Mouse (Mus musculus) ES-Bruce4 (cell line): ENCODE measurements at regions not wholly inside any gene's neighbourhood (a gene's known extent, or its start where the extent isn't known, plus 50 kb on each side); places are given as distances from the start of the nearest gene placed in this dataset.
"Not testable (repeated sequence)": the region's sequence is repeated elsewhere in the genome, so short reads cannot be mapped to it uniquely, and the experiment has no call there.

Experiments
- H3K27ac ChIP-seq: 2 replicates; pipeline ENCODE4 v1.5.1; 2012; ENCODE audit warnings: low read length, inconsistent platforms; ENCODE audit not compliant: insufficient read depth
- H3K27me3 ChIP-seq: 2 replicates; pipeline ENCODE4 v1.6.1; 2012; ENCODE audit warnings: mild to moderate bottlenecking, low read length, inconsistent platforms; ENCODE audit not compliant: control insufficient read depth, poor library complexity, insufficient read depth, severe bottlenecking
- H3K36me3 ChIP-seq: 2 replicates; pipeline ENCODE4 v1.6.1; 2012; ENCODE audit warnings: inconsistent platforms, mild to moderate bottlenecking, low read length, moderate library complexity; ENCODE audit not compliant: control insufficient read depth, poor library complexity, insufficient read depth, severe bottlenecking
- H3K4me1 ChIP-seq: one replicate; pipeline ENCODE4 v1.8.1; 2011; ENCODE audit warnings: low read length; ENCODE audit not compliant: control insufficient read depth, insufficient read depth
- H3K4me3 ChIP-seq: 2 replicates; pipeline ENCODE4 v1.5.1; 2011; ENCODE audit warnings: low read depth, mild to moderate bottlenecking, low read length
- H3K9ac ChIP-seq: 2 replicates; pipeline ENCODE4 v1.6.1; 2012; ENCODE audit warnings: low read depth, mild to moderate bottlenecking, inconsistent platforms; ENCODE audit not compliant: poor library complexity, severe bottlenecking
- H3K9me3 ChIP-seq: replicated peaks from 2 replicates; pipeline ENCODE4 v1.6.1; 2012; ENCODE audit warnings: mild to moderate bottlenecking, low read length, inconsistent platforms; ENCODE audit not compliant: control insufficient read depth, poor library complexity, insufficient read depth, severe bottlenecking
- CTCF ChIP-seq: IDR thresholded peaks from one replicate; pipeline ENCODE4 v1.8.1; 2011; ENCODE audit warnings: low read depth, low read length
- EP300 ChIP-seq: IDR thresholded peaks from 2 replicates; pipeline ENCODE4 v1.6.1; 2011; ENCODE audit warnings: low read depth, low read length; ENCODE audit not compliant: insufficient read depth
- POLR2A ChIP-seq: IDR thresholded peaks from one replicate; pipeline ENCODE4 v1.8.1; 2011; ENCODE audit warnings: low read length; ENCODE audit not compliant: insufficient read depth

DNA sequence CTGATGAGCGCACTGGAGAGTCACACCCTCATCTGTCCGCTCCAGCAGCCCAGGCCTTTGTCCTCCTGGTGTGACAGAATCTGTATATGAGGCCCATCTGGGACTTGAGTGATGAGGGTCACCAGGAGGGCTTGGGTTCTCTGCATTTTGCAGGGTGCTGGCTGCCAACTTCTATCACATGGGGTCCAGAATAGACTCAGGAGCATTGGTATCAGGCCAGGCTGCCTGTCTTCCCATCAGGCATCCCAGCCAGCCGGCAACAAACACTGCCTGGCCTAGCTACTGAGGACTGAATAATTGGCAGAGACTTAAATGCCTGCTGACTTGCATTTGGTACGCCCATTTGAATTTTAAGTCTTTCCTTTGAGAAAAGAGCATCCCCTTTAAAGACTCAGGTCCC, 94.0 kb upstream of the Abca1 start:
- no peaks in the 10 kb centered on the region for H3K36me3 ChIP-seq
- H3K4me1 ChIP-seq, result no peaks in the 10 kb centered on the region
- H3K4me3 ChIP-seq, result no peak overlapping the region
- no peak overlapping the region for H3K27ac ChIP-seq
- H3K27me3 ChIP-seq, result no peaks in the 10 kb centered on the region
- no peaks in the 10 kb centered on the region for H3K9me3 ChIP-seq
- H3K9ac ChIP-seq, result no peak overlapping the region
- no peak for TF ChIP-seq POLR2A

DNA sequence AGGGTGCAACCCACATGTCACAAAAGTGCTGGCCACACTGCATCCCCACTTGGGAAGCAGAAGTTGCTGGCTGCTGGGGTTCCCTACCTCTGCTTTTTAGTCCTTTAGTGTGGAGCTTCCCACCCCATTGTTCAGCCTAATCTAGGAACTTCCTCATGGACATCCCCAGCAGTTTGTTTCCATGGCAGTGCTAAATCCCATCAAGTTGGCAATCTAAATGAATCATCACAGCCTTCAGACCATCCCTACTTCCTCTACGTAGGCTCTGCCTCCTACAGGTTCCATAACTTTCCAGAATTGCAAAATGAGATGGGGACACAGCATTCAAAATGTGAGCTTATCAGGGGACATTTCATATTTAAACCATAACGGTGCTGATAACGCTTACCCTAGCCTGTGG, 90.6 kb upstream of the Abca1 start:
- Histone ChIP-seq H3K9ac (no peak overlapping the region), H3K4me1 (no peaks in the 10 kb centered on the region), H3K4me3 (no peak overlapping the region), H3K9me3 (no peaks in the 10 kb centered on the region), H3K27ac (no peak overlapping the region), H3K27me3 (no peaks in the 10 kb centered on the region), H3K36me3 (no peaks in the 10 kb centered on the region)
- TF ChIP-seq EP300 (no peak), CTCF (no peak), POLR2A (no peak)

DNA sequence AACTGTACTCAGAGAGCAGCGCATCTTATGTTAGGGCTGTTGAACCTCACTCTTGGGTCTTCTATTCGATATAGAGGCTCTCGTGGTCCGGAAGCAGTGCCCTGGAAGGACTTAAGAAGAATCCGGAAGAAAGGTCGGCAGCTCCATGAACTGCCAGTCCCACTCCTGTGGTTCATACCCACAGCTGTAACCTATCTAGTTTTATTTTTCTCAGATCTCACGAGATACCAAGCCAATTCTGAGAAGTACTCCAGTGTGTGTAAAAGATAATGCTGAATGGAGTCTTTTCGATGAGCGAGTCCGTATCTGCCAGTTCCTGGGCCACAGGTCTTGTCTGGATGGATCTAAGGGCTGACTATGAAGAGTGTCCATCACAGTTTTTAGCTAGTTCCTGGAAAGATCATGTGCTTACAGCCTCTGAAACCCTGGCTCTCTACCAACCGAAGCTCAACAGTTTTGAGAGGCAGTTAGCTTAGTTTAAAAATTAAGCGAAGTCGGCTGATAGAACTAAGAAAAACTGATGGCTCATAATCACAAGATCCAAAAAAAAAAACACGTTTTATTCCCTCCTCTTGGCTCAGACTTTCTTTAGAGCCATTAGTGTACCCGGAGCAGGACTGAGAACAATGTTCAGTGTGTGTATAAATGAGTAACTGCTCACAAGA, 86.5 kb upstream of the Abca1 start:
- H3K9me3 ChIP-seq, result no peaks in the 10 kb centered on the region
- H3K36me3 ChIP-seq, result no peaks in the 10 kb centered on the region
- TF ChIP-seq POLR2A (no peak), EP300 (no peak), CTCF (no peak)
- no peaks in the 10 kb centered on the region for H3K27me3 ChIP-seq
- H3K27ac ChIP-seq, result no peak overlapping the region
- H3K4me1 ChIP-seq, result no peaks in the 10 kb centered on the region
- H3K9ac ChIP-seq, result no peak overlapping the region
- no peak overlapping the region for H3K4me3 ChIP-seq

DNA sequence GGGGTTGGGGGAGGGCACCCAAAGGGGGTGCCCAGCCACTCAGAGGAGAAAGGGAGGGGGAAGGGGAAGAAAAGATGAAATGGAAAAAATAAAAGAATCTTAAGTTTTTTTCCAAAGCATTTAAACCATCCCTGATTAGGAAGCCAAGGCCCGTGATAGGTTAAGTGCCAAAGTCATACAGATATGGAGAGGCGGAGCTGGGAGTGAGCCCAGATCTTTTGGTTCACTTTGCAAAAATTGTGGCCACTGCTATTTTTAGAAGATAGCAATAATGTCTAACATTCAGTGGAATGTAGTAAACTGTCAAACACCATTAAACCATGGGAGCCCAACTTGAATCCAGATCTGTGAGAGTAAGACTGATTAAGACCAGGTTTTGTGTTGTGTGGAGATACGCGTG, 85.9 kb upstream of the Abca1 start:
- H3K9ac ChIP-seq, result no peak overlapping the region
- H3K9me3 ChIP-seq, result no peaks in the 10 kb centered on the region
- H3K27ac ChIP-seq, result no peak overlapping the region
- TF ChIP-seq EP300 (no peak), CTCF (no peak), POLR2A (no peak)
- H3K4me3 ChIP-seq, result no peak overlapping the region
- no peaks in the 10 kb centered on the region for H3K27me3 ChIP-seq
- no peaks in the 10 kb centered on the region for H3K36me3 ChIP-seq
- no peaks in the 10 kb centered on the region for H3K4me1 ChIP-seq

DNA sequence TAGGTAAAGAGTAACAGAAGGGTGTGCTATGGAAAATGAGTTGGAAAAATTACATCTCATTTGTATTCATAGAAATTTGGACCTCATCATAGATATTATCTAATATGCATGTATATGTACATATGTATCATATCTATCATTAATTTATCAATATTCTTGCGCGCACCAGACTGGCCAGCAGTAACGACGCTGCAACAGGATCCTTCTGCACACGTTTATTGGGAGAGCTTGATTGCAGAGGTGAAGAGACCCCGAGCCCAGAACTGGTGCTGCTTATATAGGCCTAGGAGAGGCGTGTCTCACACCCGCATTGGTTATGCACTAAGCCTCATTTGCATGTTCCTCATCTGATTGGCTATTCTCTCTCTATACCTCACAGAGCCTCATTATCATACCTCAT, 83.8 kb upstream of the Abca1 start:
- not testable (repeated sequence) for H3K27me3 ChIP-seq, H3K4me1 ChIP-seq, H3K9me3 ChIP-seq, H3K9ac ChIP-seq, H3K4me3 ChIP-seq, H3K36me3 ChIP-seq, H3K27ac ChIP-seq

GRCm38 (mm10) chr4:53239856-53240255, 80.2 kb upstream of the Abca1 start:
- no peaks in the 10 kb centered on the region for H3K9me3 ChIP-seq
- H3K36me3 ChIP-seq, result no peaks in the 10 kb centered on the region
- H3K4me3 ChIP-seq, result no peak overlapping the region
- no peak overlapping the region for H3K27ac ChIP-seq
- no peaks in the 10 kb centered on the region for H3K4me1 ChIP-seq
- no peaks in the 10 kb centered on the region for H3K27me3 ChIP-seq
- H3K9ac ChIP-seq, result no peak overlapping the region
- TF ChIP-seq POLR2A (no peak), EP300 (no peak), CTCF (no peak)
